Mouse (Mus musculus): ENCODE results near the gene Tent5c.

Gene Tent5c

GRCm38 (mm10) chr3:100485390-100486132, 3.6 kb downstream of the Tent5c start:
- no peak for DNase-seq (ENCODE audit: low spot score)

- peak; percentile 88 for DNase-seq (ENCODE audit: low spot score)
These were observed 6.0 kb downstream of the Tent5c start for GRCm38 (mm10) chr3:100482971-100483610.

- peak; percentile 87 for DNase-seq (ENCODE audit: low spot score)
These were observed 6.7 kb downstream of the Tent5c start for GRCm38 (mm10) chr3:100482324-100482911.

- DNase-seq (ENCODE audit: low spot score) = no peak
These were observed 8.7 kb downstream of the Tent5c start for GRCm38 (mm10) chr3:100480251-100481005.

- no peak for DNase-seq (ENCODE audit: low spot score)
These were observed 14.1 kb downstream of the Tent5c start for GRCm38 (mm10) chr3:100474950-100475472.

- no peak for DNase-seq (ENCODE audit: low spot score)
These were observed 14.6 kb downstream of the Tent5c start for GRCm38 (mm10) chr3:100474536-100474935.

GRCm38 (mm10) chr3:100473146-100473545, 16.0 kb downstream of the Tent5c start:
- no peak for DNase-seq (ENCODE audit: low spot score)

GRCm38 (mm10) chr3:100470902-100471301, 18.2 kb downstream of the Tent5c start:
- no peak for DNase-seq (ENCODE audit: low spot score)

GRCm38 (mm10) chr3:100470101-100470500, 19.0 kb downstream of the Tent5c start:
- DNase-seq (ENCODE audit: low spot score) = no peak

GRCm38 (mm10) chr3:100466551-100466950, 22.6 kb downstream of the Tent5c start:
- no peak for DNase-seq (ENCODE audit: low spot score)

GRCm38 (mm10) chr3:100464596-100464995, 24.5 kb downstream of the Tent5c start:
- DNase-seq (ENCODE audit: low spot score) = no peak

- no peak for DNase-seq (ENCODE audit: low spot score)
These were observed 25.2 kb downstream of the Tent5c start for GRCm38 (mm10) chr3:100463959-100464265.

- DNase-seq (ENCODE audit: low spot score) = no peak
These were observed 25.8 kb downstream of the Tent5c start for GRCm38 (mm10) chr3:100463160-100463958.

GRCm38 (mm10) chr3:100462235-100463083, 26.7 kb downstream of the Tent5c start:
- DNase-seq (ENCODE audit: low spot score) = no peak

- DNase-seq (ENCODE audit: low spot score) = no peak
These were observed 28.6 kb downstream of the Tent5c start for GRCm38 (mm10) chr3:100460510-100460909.

GRCm38 (mm10) chr3:100443798-100444500, 45.2 kb downstream of the Tent5c start:
- DNase-seq (ENCODE audit: low spot score) = no peak

- DNase-seq (ENCODE audit: low spot score) = no peak
These were observed 46.6 kb downstream of the Tent5c start for GRCm38 (mm10) chr3:100442499-100442898.

GRCm38 (mm10) chr3:100440754-100441153, 48.4 kb downstream of the Tent5c start:
- peak; percentile 37 for DNase-seq (ENCODE audit: low spot score)

GRCm38 (mm10) chr3:100440009-100440408, 49.1 kb downstream of the Tent5c start:
- DNase-seq (ENCODE audit: low spot score) = no peak

- no peak for DNase-seq (ENCODE audit: low spot score)
These were observed 50.0 kb downstream of the Tent5c start for GRCm38 (mm10) chr3:100439088-100439487.

Data from c-Kit-positive CD71-positive TER-119-positive erythroid progenitor cells, embryonic 14.5 days (primary cell).